Mouse (Mus musculus) CH12F3 (cell line): ENCODE data around the gene Sult2a8.
"Not testable (repeated sequence)": the region's sequence is repeated elsewhere in the genome, so short reads cannot be mapped to it uniquely, and the experiment has no call there.

Source experiments
- in situ Hi-C: fragments of 300-500 bp; cut with MboI; formaldehyde crosslinking; loops from 2 replicates; pipeline ENCODE4 v1.14.3; 2020; ENCODE audit warnings: low sequenced_read_pairs

Sult2a8 gene

GRCm38 (mm10) chr7:14446534-14446933 is at the start of gene Sult2a8:
Gene Sult2a8, minus strand, starts transcription at chr7:14446769.
- in situ Hi-C loops, result no loop called here

- in situ Hi-C loops, result no loop called here
Observed at GRCm38 (mm10) chr7:14494130-14494529, 47.6 kb upstream of the Sult2a8 start, which contains the start of gene Sult2a7. Gene Sult2a7, minus strand, starts transcription at chr7:14494230.

DNA sequence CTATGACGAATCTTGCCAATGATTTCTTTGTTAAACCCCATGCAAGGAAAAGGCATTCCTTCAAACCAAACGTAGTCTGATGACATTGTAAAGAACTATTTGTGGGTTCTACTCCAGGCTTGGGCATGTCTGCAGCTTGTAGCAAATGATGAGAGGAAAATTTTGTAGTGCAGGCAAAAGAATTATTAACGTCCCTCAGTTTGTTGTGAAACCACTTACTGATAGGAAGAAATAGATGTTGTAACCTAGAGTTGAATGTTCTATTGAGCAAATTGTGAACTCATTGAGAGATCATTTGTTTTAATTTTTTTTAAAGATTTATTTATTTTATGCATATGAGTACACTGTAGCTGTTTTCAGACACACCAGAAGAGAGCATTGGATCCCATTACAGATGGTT is 46.3 kb upstream of the Sult2a8 start:
- in situ Hi-C loops, result no loop called here

- in situ Hi-C loops, result no loop called here
Observed at GRCm38 (mm10) chr7:14439581-14439980, 7.0 kb downstream of the Sult2a8 start.

DNA sequence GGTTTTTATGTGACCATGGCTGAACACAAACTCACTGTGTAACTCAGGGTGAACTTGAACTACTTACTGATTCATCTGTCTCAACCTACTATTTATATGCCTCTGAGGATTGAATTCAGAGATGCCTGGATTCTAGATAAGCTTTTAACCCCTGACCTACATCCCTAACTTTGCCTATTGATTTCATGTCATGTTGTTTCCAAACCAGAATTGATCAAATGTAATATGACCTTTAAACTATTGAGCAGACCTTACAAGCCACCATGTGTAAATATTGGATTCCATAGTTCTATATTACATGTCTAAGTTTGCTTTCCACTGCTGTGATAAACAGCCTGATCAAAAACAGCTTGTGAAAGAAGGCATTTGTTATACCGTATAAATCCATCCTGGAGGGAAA is 8.1 kb downstream of the Sult2a8 start:
- in situ Hi-C loops, result no loop called here

- in situ Hi-C loops, result no loop called here
Observed at GRCm38 (mm10) chr7:14438029-14438428, 8.5 kb downstream of the Sult2a8 start.

- in situ Hi-C loops, result not testable (repeated sequence)
Observed at GRCm38 (mm10) chr7:14399363-14399762, 47.2 kb downstream of the Sult2a8 start.

DNA sequence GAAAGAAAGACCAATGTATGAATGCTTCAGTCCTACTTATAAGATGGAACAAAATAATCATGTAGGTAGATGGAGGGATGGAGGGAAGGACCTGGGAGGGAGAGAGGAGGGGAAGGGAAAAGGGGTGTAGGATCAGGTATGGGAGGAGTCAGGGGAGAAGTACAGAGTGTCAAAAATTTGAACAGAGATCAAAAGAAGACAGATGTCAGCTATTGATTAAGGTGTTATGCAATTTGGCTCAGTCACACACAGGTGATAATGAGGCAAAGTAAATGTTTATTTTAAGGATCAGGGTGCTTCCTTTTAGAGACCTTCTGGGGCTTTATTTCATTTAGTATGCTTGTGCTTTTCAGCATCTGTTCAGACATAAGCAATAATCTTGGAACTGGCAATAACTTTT is 50.1 kb downstream of the Sult2a8 start:
- in situ Hi-C loops, result no loop called here
